Mouse (Mus musculus) telencephalon, adult 2 months (tissue): Measurements from ENCODE around the gene Sema3f.

ENCODE experiments used
- DNase-seq: peaks from one replicate; pipeline ENCODE4 v3.0.0-alpha.2; 2011; ENCODE audit warnings: low read depth, low spot score

Gene Sema3f

DNA sequence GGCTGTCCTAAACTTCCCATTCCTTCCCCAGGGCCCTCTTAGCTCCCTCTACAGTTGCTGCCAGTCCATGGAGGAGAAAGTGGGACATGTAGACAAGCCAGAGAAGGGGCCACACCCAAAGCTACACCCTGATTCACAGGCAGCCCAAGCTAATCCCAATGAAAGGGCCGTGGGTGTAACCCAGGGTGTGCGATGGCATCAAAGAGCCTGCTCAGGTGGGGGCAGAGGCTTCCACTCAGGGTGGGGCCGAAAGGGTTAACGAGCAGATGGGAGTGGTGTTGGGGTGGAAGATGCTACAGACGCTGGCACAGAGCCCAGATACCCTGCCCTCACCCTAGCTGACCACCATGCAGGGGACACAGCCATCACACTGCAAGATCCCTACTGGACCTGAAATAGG is 17.5 kb downstream of the Sema3f start:
- DNase-seq: no peak

DNA sequence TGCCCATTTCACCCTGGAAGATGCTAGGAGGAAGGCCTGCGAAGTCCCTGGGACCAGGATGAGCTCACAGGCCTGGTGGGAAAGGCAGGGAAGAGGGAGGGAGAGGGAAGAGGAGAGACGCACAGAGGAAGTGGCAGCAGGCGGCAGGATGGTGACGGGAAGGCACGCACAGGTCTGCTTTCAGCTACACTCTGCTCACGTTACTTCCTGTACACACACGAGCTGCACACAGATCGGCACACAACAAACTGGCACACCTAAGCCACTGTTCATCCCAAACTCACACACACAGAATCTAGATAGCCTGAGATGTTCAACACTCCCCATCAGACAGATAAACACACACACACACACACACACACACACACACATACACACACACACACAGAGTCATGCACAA is 19.9 kb downstream of the Sema3f start:
- DNase-seq: no peak

DNA sequence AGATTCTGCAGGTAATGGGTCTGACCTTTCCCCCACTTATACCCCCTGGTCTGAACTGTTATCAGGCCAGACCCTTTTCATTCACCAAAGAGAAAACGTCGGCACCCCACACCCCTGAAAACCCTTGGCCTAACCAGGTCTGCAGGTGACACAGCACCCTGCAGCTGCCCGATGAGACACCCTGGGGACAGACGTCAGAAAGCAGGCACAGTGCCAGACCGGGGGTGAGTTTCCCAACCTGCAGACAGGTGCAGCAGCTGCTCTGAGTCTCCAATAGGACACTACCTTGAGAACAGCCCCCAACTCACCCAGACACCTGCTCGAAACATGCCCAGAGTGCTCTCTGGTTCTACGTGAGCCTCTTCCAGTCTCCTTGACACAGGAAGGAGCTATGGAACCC is 21.3 kb downstream of the Sema3f start:
- DNase-seq: no peak

DNA sequence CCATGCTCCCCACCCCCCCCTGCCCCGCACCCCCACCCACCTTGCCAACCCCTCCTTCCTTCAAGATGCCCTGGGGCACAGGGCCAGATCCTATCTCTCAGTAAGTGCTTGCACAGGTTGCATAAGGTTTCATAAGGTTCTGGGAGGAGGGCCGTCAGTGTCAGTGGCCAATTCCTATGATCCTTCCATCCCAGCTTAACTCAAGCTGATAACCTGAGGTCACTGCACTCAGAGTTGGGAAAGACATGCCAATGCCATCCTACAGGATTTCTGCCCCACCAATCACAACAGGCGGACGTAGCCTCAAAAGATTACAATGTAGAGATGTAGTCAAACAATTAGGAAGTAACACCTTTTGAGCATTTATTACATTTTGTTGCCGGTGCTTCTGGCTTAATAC is 21.9 kb downstream of the Sema3f start:
- DNase-seq: no peak

DNA sequence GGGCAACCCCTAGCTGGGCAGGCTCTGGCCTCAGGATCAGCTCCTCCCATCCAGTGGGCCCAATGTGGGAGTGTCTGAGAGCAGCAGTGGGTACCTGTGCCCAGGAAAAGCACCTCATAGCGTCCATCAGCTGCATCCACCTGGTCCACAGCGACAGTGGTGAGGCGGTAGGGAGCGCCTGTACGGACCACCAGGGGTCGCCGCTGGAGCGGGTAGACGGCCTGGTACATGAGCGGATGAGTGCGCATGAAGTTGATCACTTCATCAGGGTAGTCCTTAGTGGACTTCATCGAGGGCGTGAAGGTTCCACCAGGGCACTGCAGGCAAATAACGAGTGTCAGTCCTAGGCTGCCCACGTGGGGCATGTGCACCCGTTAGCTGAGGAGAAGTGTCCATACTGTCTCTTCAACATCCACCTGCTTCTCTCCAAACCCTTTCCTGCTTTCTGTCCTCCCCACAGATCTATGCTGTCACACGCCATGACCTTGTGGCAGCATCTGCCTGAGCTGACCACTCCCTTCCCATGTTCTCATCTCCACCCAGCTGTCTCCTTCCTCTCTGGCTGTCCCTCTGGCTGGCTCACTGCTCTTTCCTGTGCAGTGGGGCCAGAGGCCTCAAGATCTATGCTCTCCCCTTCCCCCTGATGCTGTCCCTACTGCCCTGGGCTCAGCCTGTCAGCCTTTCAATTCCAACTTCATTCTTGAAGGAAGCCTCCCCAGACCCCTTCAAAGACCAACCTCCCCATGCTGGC is 24.9 kb downstream of the Sema3f start:
- DNase-seq: no peak

DNA sequence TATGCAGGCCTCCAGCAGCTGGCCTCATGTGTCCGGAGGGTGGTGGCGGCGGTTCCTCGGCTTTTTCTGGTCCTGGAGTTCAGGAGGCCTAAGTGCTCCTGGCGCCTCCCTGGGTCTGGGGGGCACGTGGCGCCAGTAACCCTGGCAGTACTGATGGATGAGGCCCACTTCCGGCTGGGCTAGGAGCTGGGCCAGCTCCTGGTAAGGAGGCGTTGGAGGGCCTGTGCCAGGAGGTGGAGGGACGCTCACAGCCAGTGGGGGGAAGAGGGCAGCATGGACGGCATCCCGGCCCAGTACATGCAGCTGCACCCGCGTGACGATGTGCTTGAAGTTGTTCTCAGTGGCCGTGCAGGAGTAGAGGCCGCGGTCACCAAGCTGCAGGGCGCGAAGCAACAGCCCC is 27.9 kb downstream of the Sema3f start:
- no peak for DNase-seq

DNA sequence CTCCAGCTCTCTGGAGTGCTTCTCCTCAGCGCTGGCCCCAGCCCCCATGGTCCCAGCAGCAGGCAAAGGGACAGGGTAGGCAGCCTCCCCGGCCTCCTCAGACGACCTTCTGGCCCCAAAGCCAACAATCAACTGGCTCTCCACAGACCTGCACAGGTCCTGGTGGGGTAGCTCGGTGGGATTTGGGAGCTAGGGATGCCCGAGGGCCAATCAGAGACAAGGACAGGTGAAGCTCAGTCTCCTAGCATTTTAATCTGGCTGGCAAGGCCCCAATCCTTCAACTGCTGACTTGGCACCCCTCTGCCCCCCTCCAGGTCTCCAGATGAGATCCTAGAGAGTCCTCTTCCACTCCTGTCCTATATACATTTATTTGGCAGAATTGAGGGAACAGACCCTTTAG is 30.8 kb downstream of the Sema3f start, which contains the start of gene Gnat1:
Gene Gnat1, minus strand, starts transcription at position 212 of the 400 bp plus-strand sequence.
- DNase-seq: no peak

DNA sequence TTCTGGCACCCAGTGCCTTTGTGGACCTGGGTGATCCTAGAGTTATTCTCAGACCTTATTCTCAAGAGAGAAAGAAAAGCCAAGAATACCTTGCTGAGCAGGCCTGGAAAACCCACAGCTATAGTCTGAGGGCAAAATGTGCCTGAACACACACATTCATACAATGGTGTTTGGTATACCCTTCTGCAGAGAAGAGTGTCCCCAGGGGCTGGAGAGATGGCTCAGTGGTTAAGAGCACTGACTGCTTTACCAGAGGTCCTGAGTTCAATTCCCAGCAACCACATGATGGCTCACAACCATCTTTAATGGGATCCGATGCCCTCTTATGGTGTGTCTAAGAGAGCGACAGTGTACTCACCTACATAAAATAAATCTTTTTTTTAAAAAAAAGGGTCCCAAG is 31.4 kb downstream of the Sema3f start:
- no peak for DNase-seq

DNA sequence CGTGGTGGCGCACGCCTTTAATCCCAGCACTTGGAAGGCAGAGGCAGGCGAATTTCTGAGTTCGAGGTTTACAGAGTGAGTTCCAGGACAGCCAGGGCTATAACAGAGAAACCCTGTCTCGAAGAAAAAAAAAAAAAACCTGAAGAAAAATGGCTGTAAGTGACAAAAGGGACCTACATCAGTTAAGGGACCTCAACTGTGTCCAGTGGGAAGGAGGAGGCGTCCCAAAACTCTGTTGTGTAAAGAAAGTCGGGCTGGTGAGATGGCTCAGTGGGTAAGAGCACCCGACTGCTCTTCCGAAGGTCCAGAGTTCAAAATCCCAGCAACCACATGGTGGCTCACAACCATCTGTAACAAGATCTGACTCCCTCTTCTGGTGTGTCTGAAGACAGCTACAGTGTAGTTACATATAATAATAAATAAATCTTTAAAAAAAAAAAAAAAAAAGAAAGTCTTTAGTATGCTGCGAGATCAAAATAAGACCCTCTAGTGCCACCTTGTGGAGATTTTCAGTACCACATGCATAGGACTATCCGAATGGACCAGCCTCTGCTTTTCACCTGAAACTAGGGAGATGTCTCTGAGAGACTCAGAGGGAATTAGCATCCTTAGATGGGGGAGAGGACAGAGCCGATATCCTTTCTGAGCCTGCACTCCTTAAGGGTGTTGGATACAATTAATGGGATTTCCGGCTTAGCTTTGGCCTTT is 32.3 kb downstream of the Sema3f start:
- DNase-seq: peak; percentile 38

DNA sequence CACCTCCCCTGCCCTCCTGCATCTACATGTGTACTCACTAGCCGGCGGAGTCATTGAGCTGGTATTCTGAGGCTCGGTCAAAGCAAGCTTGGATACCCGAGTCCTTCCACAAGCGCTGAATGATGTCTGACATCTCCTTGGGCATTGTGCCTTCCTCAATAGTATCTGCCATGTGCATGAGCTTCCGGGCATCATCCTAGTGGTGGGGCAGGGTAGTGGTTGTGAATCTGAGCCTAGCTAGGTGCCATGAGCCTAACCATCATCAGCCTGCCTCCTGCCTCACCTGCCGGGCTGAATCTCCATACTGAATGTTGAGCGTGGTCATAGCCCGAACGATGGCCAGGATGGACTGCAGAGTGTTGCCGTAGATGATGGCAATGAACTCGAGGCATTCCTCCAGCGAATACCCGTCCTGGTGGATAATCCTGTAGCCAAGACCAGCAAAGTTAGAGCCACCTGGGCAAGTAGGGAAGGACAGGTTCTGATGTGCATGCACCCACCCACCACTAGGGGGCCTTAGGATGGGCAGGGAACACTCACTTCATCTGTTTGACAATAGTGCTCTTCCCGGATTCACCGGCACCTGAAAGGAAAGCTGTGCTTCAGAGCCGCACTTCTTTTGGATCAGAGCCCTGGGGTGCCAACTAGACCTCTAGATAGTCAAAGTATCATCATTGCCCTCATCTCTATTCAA is 33.0 kb downstream of the Sema3f start:
- no peak for DNase-seq

DNA sequence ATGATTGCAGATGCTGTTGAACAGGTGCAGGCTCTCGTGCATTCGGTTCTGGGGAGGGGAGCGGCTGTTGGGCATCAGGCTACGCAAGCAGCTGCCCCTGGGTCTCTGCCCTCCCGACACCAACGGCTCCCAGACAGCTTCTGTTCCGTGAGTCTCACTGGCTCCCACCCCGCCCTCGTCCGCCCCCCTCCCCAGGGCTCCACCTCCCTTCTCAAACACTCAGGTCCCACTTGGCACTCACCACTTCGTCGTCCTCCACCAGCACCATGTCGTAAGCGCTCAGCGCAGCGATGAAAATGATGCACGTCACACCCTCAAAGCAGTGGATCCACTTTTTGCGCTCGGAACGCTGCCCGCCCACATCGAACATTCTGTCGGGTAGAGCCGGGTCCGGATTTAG is 34.0 kb downstream of the Sema3f start:
- no peak for DNase-seq

DNA sequence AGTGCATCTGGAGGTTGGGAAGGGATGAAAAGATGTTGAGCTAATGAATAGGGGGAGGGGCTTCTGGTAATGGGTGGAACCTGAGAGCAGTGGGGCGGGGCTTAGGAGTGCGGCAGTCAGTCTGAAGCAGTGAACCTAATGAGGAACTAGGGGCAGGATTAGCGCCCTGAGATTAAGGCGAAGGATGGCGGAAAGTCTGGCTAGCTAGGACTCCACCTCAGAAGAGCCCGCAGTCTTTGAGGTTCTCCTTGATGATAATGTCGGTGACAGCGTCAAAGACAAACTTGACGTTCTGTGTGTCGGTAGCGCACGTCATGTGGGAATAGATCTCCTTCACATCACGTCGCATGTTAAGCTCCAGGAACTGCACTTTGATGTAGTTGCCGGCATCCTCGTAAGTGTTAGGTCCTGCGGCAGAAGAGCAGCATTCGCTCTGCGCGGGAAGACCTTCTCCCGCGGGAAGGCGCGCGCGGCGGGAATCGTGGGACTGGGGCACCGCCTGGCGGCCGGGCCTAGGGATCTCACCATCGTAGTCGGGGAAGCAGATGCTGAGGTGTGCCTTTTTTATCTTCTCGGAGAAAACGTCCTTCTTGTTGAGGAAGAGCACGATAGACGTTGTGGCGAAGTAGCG is 34.5 kb downstream of the Sema3f start:
- peak; percentile 18 for DNase-seq

DNA sequence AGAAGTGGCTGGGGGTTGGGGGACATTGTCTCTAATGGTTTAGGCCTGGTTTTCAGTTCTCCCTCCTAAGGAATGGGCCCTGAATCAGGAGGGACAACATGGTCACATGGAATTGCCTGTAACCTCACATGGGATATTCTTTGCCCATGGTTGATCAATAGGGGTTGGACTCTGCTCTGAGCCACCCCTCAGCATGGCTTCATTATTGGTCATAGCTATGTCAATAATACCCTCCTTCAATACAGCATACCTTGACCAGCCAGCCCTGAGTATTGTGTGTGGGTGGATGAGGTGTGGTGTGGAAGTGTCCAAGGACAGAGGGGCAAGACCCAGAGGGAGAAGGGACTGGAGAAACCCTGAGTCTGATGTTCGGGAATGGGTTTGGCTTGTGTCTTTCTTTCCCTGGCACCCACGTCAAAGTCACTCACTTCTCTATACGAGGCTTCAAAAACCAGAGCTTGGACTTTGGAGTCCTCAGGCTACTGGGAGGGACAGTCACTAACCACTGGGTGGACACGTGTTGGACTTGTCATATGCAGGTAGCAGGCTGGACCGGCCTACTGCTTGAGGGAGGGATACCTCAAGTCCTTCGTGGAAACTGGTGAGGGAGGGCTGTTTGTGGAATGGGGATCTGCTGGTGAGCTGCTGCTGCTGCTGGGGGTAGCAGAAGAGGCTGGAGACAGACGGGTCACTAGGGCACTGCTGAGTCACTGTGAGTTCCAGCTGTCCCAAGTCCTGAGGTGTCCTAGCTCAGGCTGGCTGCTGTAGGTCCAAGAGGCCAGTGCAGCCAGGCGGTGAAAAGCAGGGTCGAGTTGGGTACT is 35.5 kb downstream of the Sema3f start:
- DNase-seq: no peak

DNA sequence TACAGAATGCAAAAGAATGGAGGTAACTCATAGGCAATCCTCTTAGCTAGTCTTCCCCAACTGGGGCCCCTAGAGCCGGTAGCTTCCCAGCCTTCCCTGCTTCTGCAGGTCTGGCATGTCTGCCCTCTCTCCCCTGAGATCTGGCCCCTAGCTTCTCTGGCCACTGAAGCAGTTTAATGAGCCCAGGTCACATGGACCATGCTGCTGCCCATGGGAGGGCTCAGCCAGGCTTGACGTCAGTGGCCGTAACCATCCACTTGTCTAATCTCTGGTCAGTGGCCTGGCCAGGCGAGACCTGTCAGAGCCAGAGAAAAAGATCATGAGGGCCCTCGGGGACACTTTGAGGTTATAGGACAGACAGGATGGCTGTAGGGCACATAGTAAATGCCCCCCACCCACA is 40.0 kb downstream of the Sema3f start:
- DNase-seq: no peak

DNA sequence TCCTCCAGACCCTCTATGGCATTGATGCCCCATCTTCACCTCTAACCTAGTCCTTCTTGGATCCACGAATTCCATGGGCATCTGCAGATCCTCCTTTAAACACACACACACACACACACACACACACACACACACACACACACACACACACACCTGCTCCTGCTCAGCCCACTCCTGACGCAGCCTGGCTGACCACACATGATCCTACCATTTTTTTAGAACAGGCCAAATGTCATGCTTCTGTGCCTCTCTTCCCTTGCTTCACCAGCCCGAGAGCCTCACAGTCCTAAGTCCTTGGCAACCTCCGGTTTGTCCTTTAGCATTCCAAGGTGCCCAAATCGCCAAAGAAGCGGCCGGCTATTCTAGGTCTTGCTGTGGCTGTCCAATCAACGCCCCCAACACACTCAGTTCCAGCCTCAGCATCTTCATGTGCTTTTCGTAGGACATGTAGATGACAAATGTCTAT is 40.8 kb downstream of the Sema3f start, which contains the start of gene Slc38a3:
Gene Slc38a3, minus strand, starts transcription at position 51 of the 466 bp plus-strand sequence.
- no peak for DNase-seq

DNA sequence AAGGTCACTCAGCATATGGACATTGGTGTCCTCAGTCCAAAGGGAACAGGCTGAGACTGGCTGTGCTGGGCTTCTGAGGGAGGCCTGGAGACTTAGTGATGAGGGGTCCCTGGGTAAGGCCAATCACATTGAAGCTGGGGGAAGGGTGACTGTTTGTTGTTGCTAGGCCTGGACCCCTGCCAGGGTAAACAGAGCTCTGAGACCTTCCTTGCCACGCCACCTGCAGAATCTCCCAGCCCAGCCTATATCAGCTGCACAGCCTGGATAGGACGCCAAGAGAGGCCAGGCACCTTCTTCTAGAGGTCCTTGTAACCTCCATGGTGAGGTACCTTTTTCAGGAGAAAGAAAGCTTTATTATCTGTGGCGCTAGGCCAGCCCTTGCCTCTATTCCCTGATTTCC is 41.4 kb downstream of the Sema3f start:
- no peak for DNase-seq

DNA sequence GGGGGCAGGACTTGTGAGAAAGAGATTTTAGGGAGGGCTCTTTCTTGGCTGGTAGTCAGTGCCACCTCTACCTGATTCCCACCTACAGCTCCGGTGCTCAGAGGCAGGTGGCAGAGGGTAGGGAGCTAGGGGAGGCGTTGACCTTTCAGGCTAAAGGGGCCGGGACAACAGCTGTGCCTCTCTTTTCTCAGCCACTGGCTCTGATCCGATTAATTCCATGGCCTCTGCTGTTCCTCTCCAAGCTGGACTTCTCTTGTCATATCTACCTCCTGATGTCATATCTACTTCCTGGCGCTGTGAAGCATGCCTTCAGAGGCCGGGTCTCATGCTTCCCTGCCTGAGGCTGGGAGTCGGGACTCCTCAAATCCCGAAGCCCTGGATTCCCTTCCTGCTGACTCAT is 42.3 kb downstream of the Sema3f start:
- DNase-seq: no peak

DNA sequence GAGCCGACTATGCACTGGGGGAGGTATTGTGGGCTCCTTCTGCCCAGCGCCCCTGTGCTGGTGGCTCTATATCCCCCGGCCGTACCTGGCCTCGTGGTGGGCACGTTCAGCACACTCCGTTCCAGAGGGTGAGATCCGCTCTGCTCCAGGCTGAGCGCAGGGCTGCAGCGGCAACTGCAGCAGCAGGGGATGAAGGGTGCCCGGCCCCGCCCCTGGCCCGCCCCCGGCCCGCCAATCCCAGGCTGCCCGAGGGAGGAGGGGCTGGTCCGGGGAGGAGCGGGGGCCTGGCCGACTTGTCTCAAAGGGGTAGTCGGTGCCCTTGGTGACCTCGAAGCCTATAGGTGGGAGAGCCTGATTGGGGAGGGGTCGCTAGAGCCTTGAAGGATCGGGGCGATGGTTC is 43.1 kb downstream of the Sema3f start:
- DNase-seq: no peak

DNA sequence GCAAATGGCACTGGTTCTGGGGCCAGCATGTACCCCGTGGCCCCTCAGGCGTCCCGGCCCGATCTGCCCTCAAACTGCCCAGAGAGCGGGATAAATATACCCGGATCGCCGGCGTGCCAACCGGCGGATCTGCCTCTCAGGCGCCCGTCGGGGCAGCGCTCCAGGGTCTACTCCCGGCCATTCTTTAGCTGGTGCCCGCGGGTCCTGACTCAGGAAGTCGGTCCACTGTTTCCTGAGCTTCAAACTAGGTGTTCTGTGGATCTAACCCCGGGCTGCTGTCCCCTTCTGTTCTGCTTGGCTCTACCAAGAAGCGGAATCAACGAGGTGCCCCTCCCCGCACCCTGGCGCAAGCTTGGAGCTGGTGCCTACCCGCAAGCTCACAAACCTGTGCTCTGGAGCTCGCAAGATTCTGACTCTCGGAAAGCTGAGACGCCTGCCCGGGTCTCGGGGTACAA is 43.5 kb downstream of the Sema3f start:
- no peak for DNase-seq

DNA sequence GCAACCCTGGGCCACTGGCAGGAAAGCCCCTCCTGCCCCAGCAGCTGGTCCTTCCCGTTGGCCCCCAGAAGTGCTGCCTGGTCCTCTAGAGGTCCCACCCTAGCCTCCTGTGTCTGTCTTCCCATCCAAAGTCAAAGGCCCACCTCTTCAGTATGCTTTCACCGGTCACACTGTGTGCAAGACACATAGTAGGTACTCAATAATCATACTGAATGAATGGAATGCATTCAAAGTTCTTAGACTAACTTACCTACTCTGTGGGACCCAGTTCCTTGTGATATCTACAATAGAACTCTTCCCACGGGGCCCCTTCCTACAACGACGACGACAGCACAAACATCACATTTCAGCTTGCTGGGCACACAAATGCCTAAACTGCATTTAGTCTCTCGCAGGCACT is 45.0 kb downstream of the Sema3f start:
- no peak for DNase-seq

DNA sequence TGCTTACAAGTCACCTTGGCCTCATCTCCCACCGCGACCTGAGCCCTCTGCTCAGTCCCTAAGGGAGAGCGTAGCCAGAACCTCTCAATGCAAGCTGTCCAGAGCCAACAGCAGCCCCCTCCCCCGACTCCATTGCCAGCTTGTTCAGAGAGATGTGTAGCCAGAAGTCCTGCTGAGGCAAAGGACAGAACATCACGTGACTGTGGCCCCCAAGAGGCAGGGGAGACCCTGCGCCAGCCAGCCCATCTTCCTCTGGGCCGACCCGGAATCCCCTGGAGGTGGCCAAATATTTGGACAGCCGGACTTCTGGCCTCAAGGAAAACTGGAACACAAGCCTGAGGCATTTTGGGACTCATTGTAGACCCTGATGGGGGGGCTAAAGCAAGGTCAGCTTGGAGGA is 46.8 kb downstream of the Sema3f start:
- no peak for DNase-seq
